Mouse (Mus musculus) spleen, postnatal 14 days (tissue): ENCODE results near the gene Nbas.

ENCODE experiments used
- DNase-seq, 2 experiments: peaks; one replicate each; pipeline ENCODE4 v3.0.0; 2021 to 2022; ENCODE audit warnings: low spot score in 2 of 2

Nbas gene

DNA sequence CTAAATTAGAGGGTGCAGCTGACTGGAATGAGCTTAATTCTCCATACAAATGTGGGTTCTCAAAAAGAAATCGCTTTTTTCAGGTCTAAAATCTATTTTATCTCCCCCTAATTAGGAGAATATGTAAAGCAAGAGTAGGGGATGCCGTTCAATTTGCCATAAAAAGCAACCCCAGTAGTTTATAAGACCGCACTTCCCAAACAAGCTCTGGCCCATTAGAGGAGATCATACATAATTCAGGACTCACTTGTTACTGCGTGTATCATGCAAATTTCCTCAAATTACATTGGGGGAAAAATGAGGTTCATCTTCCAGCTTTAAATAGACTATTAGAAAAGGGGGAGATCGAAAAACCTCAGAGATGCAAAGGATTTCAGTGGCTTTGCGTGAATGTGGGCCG, 346.7 kb downstream of the Nbas start:
- DNase-seq, result no peak

GRCm38 (mm10) chr12:13622150-13622822, 353.4 kb downstream of the Nbas start:
- DNase-seq, result no peak

GRCm38 (mm10) chr12:13626803-13627706, 358.1 kb downstream of the Nbas start:
- no peak for DNase-seq
